Mouse (Mus musculus) kidney, adult 2 months (tissue): ENCODE measurements at regions not wholly inside any gene's neighbourhood (a gene's known extent, or its start where the extent isn't known, plus 50 kb on each side); places are given as distances from the start of the nearest gene placed in this dataset.

Experiments
- CTCF ChIP-seq: fragments of 200-500 bp; conservative IDR thresholded peaks from 2 replicates; pipeline ENCODE4 v1.5.1; 2011; ENCODE audit warnings: low read depth, mild to moderate bottlenecking, control low read depth, low read length, moderate library complexity, mixed read lengths; ENCODE audit not compliant: insufficient read depth, insufficient read length
- POLR2A ChIP-seq: fragments of 200-500 bp; IDR thresholded peaks from one replicate; pipeline ENCODE4 v1.6.1; 2011; ENCODE audit warnings: low read depth, low read length, control low read depth

DNA sequence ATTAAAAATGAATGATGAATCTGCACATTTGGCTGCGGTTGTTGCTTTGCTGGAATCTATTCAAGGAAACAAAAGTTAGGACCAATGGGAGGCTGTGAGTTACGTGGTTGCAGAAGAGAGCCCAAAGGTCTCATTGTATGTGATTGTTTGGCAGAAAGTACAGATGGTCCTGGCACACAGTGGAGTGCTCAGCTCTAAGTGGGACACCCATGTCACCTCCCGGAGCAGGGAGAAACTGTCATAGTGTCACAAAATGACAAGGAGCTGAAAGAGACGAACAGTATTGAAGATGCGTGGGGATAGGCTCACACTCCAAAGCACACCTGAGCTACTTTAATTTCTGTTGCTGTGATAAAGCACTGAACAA lies 710.1 kb upstream of the Tmem132c start:
- TF ChIP-seq POLR2A (no peak), CTCF (no peak)
